Mouse (Mus musculus) cortical plate, adult 2 months (tissue): ENCODE data around the gene Atp13a4.

ENCODE experiments used
- CTCF ChIP-seq: fragments of 200-500 bp; IDR thresholded peaks from 2 replicates; pipeline ENCODE4 v1.5.1; 2011; ENCODE audit warnings: mild to moderate bottlenecking, control low read depth, low read length; ENCODE audit not compliant: insufficient read depth; ENCODE audit errors: extremely low read depth
- POLR2A ChIP-seq: fragments of 200-500 bp; IDR thresholded peaks from 2 replicates; pipeline ENCODE4 v1.6.1; 2011; ENCODE audit warnings: mild to moderate bottlenecking, low read length, control low read depth; ENCODE audit not compliant: insufficient read depth; ENCODE audit errors: extremely low read depth

DNA sequence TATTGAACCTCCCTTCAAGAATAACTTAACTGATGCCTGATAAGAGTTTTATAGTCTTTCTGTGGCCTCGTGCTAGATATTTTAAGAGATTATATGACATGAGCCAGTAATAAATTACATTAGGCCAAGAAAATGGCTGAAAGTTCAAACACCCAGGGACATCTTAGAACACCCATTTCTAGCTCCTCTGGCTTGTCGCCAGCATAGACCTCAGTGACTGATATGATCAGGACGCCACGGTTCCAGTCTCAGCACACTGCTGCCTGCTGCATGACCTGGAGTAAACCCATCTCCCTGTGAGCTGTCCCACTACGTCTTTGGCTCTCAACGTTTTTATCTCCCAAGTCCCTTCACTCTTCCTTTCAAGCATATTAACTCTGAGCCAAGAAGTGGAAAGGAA, 108.9 kb downstream of the Atp13a4 start:
- TF ChIP-seq CTCF (no peak), POLR2A (no peak)
